Mouse (Mus musculus): ENCODE results near the gene Fkbp14. TPM values are rescaled to one million over a fixed set of nuclear protein-coding genes. Genes with fewer than 3 reads are reported as not detected.

Fkbp14 gene
- polyA plus RNA-seq, 1 experiment from 2014 or later = 6.2 TPM

DNA sequence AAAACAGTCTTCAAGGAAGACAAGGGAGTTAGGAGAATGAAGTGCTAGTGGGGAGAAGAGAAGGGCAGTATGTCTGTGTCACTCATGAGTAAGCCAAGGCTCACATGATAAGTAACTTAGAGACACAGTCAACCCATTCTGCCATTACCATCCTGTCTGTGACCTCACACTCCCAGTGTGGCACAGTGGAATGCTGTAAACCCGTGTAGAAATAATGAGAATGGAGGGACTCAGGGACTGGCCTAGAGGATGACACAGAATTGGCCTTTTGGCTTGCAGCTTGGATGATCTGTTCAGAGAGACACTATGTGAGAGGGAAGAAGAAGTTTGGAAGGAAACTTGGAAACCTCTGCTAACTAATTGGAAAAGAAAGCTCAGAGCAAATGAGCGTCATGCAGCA lies 5.8 kb upstream of the Fkbp14 start:
- Histone ChIP-seq H3K27ac (no peak overlapping the region), H3K4me2 (no peak overlapping the region), H3K27me3 (replicated peaks) (no peaks in the 10 kb centered on the region), H3K9me3 (replicated peaks) (no peaks in the 10 kb centered on the region), H3K9ac (no peak overlapping the region), H3K36me3 (no peaks in the 10 kb centered on the region), H3K4me1 (no peaks in the 10 kb centered on the region), H3K4me3 (no peak overlapping the region)
- no peak for ATAC-seq
- 75% methylated on average over 2 of the region's 2 CpGs for WGBS (ENCODE audit: insufficient replicate concordance)

DNA sequence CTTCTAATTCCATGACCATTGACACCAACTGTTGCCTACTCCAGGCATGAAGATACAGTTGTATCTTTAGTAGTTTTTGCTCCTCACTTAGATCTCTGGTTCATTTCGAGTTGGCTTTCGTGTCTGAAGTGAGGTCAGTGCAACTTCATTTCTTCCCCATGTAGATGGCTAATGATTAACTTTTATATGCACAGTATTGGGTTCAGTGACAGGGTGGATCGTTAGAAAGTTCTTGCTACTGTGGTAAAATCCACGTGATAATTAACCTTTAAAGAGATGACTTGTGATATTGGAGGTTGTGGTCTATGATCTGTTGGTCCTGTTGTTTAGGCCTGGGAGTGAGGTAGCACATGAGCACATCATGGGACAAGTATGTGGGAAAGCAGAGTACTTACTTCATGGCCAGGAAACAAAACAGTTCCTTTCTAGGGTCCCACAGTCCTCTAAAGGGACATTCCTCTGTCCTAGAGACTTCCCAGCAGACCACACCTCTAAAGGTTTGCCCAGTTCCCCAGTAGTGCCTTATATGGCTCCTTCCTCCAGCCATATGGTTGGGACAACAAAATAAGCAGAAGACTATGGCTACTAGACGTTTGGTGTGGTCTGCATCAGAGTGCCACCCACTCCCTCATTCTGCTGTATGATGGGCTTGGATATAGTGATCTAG lies 3.7 kb upstream of the Fkbp14 start:
- no peak overlapping the region for H3K4me2 ChIP-seq
- WGBS (ENCODE audit: insufficient replicate concordance) = 58% methylated on average over 5 of the region's 5 CpGs
- peaks cover 11% of the 10 kb centered on the region for H3K27me3 ChIP-seq (replicated peaks)
- no peak overlapping the region for H3K9ac ChIP-seq
- H3K4me1 ChIP-seq = peaks cover 7% of the 10 kb centered on the region; the same call in 1 of the 2 replicates
- H3K9me3 ChIP-seq (replicated peaks) = no peaks in the 10 kb centered on the region
- H3K4me3 ChIP-seq = no peak overlapping the region
- H3K27ac ChIP-seq = no peak overlapping the region
- ATAC-seq = 0 out of 2 replicates have a peak, but pooled peaks have one; percentile 18
- no peaks in the 10 kb centered on the region for H3K36me3 ChIP-seq

GRCm38 (mm10) chr6:54597711-54598110 lies 603 bp upstream of the Fkbp14 start:
- Histone ChIP-seq H3K27me3 (replicated peaks) (peaks cover 20% of the 10 kb centered on the region), H3K4me1 (peaks cover 25% of the 10 kb centered on the region), H3K9me3 (replicated peaks) (no peaks in the 10 kb centered on the region), H3K36me3 (no peaks in the 10 kb centered on the region), H3K4me2 (no peak overlapping the region), H3K27ac (no peak overlapping the region), H3K4me3 (no peak overlapping the region), H3K9ac (no peak overlapping the region)
- no peak for ATAC-seq
- WGBS (ENCODE audit: insufficient replicate concordance) = 79% methylated on average over 3 of the region's 3 CpGs

GRCm38 (mm10) chr6:54595330-54595878 lies 1.7 kb downstream of the Fkbp14 start:
- H3K36me3 ChIP-seq = no peaks in the 10 kb centered on the region
- ATAC-seq = peak; percentile 8; the same call in 1 of the 2 replicates
- H3K4me3 ChIP-seq = peak overlapping the region; percentile 78
- H3K9ac ChIP-seq = peak overlapping the region; percentile 82
- H3K4me2 ChIP-seq = peak overlapping the region; percentile 96
- no peaks in the 10 kb centered on the region for H3K9me3 ChIP-seq (replicated peaks)
- peaks cover 33% of the 10 kb centered on the region for H3K4me1 ChIP-seq
- peak overlapping the region; percentile 60; the same call in 1 of the 2 replicates for H3K27ac ChIP-seq
- under 1% methylated on average over 46 of the region's 48 CpGs for WGBS (ENCODE audit: insufficient replicate concordance)
- peaks cover 20% of the 10 kb centered on the region for H3K27me3 ChIP-seq (replicated peaks)

DNA sequence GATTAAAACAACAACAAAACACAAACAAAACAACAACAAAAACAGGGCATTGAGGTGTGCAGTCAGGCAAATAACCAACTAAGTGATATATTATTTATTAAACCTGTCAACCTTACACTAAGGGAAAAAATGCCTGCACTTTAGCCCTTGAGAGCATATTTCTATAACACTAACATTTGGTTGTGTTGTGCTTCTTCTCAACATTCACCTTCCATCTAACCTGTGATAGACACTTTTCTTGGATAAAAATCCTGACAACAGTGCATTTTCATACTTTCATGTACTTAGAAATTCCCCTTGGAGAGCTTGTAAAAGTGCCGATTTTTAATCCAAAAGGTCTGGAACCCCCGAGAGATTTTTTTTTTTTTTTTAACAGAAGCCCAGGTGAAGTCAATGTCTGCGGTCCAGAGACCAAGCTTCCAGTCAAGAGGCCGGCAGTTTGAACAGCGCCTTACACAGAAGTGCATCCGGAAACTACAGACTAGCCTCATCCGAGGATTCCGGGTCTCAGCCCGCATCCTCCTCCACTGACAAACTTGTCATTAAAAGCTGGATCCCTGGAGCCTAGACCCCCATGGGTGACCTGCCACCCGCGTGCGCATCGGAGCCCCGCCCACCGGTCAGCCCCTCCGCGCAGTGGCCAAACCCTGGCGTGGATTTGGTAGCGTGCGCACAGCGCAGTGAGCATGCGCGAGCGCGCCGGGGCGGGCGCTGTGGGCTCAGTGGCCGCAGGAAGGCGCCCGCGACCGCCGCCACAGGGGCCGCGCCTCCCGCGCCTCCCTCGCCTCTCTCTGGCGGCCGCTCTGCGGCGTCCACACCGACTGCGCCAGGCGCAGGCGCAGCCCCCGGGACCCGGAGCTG lies 2.4 kb downstream of the Fkbp14 start, which contains the start of gene Plekha8:
Plekha8 (plus strand) TSS at position 643 of the 861 bp plus-strand sequence.
- no peaks in the 10 kb centered on the region for H3K36me3 ChIP-seq
- H3K9ac ChIP-seq = peak within 1 kb of the TSS; percentile 82
- H3K4me2 ChIP-seq = peak within 1 kb of the TSS; percentile 96
- H3K4me1 ChIP-seq = peaks cover 33% of the 10 kb centered on the region
- under 1% methylated on average over 46 of the region's 49 CpGs for WGBS (ENCODE audit: insufficient replicate concordance)
- ATAC-seq = peak; percentile 89
- H3K9me3 ChIP-seq (replicated peaks) = no peaks in the 10 kb centered on the region
- peak within 1 kb of the TSS; percentile 60; the same call in 1 of the 2 replicates for H3K27ac ChIP-seq
- H3K27me3 ChIP-seq (replicated peaks) = peaks cover 20% of the 10 kb centered on the region
- H3K4me3 ChIP-seq = peak within 1 kb of the TSS; percentile 78

- H3K27ac ChIP-seq = 0 out of 2 replicates have a peak overlapping the region, but pooled peaks have one; percentile 25
- 48% methylated on average over 8 of the region's 8 CpGs for WGBS (ENCODE audit: insufficient replicate concordance)
Measured at GRCm38 (mm10) chr6:54593766-54594468, 3.2 kb downstream of the Fkbp14 start.

GRCm38 (mm10) chr6:54592938-54593535 lies 4.1 kb downstream of the Fkbp14 start:
- peak overlapping the region; percentile 51; the same call in 1 of the 2 replicates for H3K27ac ChIP-seq
- no peaks in the 10 kb centered on the region for H3K36me3 ChIP-seq
- H3K9ac ChIP-seq = peak overlapping the region; percentile 68
- H3K27me3 ChIP-seq (replicated peaks) = peaks cover 20% of the 10 kb centered on the region
- ATAC-seq = peak; percentile 81
- H3K9me3 ChIP-seq (replicated peaks) = no peaks in the 10 kb centered on the region
- H3K4me3 ChIP-seq = peak overlapping the region; percentile 65
- H3K4me1 ChIP-seq = peaks cover 33% of the 10 kb centered on the region
- peak overlapping the region; percentile 96 for H3K4me2 ChIP-seq
- under 1% methylated on average over 20 of the region's 20 CpGs for WGBS (ENCODE audit: insufficient replicate concordance)

More at GRCm38 (mm10) chr6:54593766-54594468, 3.2 kb downstream of the Fkbp14 start:
- Histone ChIP-seq H3K4me2 (peak overlapping the region; percentile 96), H3K36me3 (no peaks in the 10 kb centered on the region), H3K4me3 (peak overlapping the region; percentile 78), H3K27me3 (replicated peaks) (peaks cover 20% of the 10 kb centered on the region), H3K4me1 (peaks cover 33% of the 10 kb centered on the region), H3K9me3 (replicated peaks) (no peaks in the 10 kb centered on the region), H3K9ac (peak overlapping the region; percentile 68; the same call in 1 of the 2 replicates)
- ATAC-seq = no peak

DNA sequence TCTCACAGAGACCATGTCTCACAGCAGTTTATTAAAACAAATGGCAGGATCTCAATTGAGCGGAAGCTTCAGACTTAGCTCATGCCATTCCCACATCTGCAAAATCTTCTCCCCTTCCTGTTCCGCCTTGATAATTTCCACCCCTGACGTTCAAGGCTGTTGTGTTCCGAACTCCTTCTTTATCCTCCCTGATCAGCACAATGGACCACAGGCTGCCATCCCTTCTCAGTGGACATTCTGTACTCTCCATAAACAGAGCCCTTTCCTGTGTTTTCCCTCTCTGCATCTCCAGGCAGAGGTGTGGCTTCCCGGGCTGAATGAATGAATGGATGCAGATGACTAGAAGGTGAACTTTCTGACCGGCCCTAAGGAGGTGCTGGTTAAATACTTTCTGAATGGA lies 5.3 kb downstream of the Fkbp14 start:
- 58% methylated on average over 6 of the region's 6 CpGs for WGBS (ENCODE audit: insufficient replicate concordance)
- Histone ChIP-seq H3K27ac (no peak overlapping the region), H3K36me3 (no peaks in the 10 kb centered on the region), H3K9me3 (replicated peaks) (no peaks in the 10 kb centered on the region), H3K4me2 (peak overlapping the region; percentile 96), H3K27me3 (replicated peaks) (peaks cover 18% of the 10 kb centered on the region), H3K9ac (no peak overlapping the region), H3K4me1 (peaks cover 33% of the 10 kb centered on the region), H3K4me3 (0 out of 2 replicates have a peak overlapping the region, but pooled peaks have one; percentile 9)
- no peak for ATAC-seq

DNA sequence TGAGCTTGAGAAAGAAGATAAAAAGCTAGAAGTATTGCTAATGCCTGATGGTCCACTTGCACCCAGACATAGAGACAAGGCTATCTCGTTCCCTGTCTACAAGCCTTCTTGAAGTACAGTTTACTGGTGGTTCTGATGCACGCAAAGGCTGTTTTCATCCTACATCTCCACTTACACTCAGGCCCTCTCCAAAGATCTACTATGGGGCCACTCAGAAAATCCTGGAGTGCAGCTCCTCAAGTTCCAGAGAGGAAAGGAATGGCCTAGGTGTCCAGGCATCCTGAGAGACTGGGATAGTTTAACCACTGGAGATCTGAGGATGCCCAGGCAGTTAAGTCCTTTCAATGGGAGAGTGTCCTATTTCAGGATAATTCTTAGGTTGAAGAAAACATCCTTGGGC lies 6.4 kb downstream of the Fkbp14 start:
- H3K27me3 ChIP-seq (replicated peaks) = 0 out of 2 replicates have a peak, but pooled peaks cover 8% of the 10 kb centered on the region
- no peak overlapping the region for H3K9ac ChIP-seq
- ATAC-seq = no peak
- H3K36me3 ChIP-seq = no peaks in the 10 kb centered on the region
- H3K4me3 ChIP-seq = no peak overlapping the region
- 68% methylated on average over 2 of the region's 2 CpGs for WGBS (ENCODE audit: insufficient replicate concordance)
- H3K4me2 ChIP-seq = no peak overlapping the region
- peaks cover 25% of the 10 kb centered on the region for H3K4me1 ChIP-seq
- no peaks in the 10 kb centered on the region for H3K9me3 ChIP-seq (replicated peaks)
- no peak overlapping the region for H3K27ac ChIP-seq

GRCm38 (mm10) chr6:54588212-54588611 lies 8.9 kb downstream of the Fkbp14 start:
- H3K36me3 ChIP-seq = peaks cover 4% of the 10 kb centered on the region; the same call in 1 of the 2 replicates
- H3K4me3 ChIP-seq = no peak overlapping the region
- no peaks in the 10 kb centered on the region for H3K27me3 ChIP-seq (replicated peaks)
- ATAC-seq = no peak
- WGBS (ENCODE audit: insufficient replicate concordance) = 56% methylated on average over 1 of the region's 1 CpGs
- H3K9ac ChIP-seq = no peak overlapping the region
- H3K4me2 ChIP-seq = no peak overlapping the region
- H3K4me1 ChIP-seq = peaks cover 8% of the 10 kb centered on the region; the same call in 1 of the 2 replicates
- no peak overlapping the region for H3K27ac ChIP-seq
- no peaks in the 10 kb centered on the region for H3K9me3 ChIP-seq (replicated peaks)

- Histone ChIP-seq H3K4me3 (no peak overlapping the region), H3K27me3 (replicated peaks) (no peaks in the 10 kb centered on the region), H3K4me2 (no peak overlapping the region), H3K27ac (no peak overlapping the region), H3K9me3 (replicated peaks) (no peaks in the 10 kb centered on the region), H3K4me1 (0 out of 2 replicates have a peak, but pooled peaks cover 8% of the 10 kb centered on the region), H3K36me3 (peaks cover 9% of the 10 kb centered on the region; the same call in 1 of the 2 replicates), H3K9ac (no peak overlapping the region)
- 40% methylated on average over 4 of the region's 4 CpGs for WGBS (ENCODE audit: insufficient replicate concordance)
- ATAC-seq = no peak
Measured at GRCm38 (mm10) chr6:54587683-54588082, 9.4 kb downstream of the Fkbp14 start.
